In genomic region chr10:93128566-93128965, GRCm38 (mm10) we compare ENCODE assay signal across 28 mouse cellular contexts. TPM values are rescaled to one million over a fixed set of nuclear protein-coding genes. Genes with fewer than 3 reads are reported as not detected.
DNase-seq lines count a peak whose midpoint lies in the region; ATAC-seq and TF ChIP-seq lines count a peak whose summit lies in the region.
"Had no signal": no experiment of that assay in that cellular context is flagged by ENCODE, and none has a peak within 500 bp of the region (broad histone marks: within the 10 kb centered on the region; RNA-seq: fewer than 3 reads in every experiment).

No protein-coding gene starts in this region.

- WGBS in forebrain, embryonic 15.5 days, result 90% methylated on average over 2 of the region's 2 CpGs
- 76% methylated on average over 2 of the region's 2 CpGs for WGBS in forebrain, postnatal 0 days

- H3K79me2 ChIP-seq in myocyte (ENCODE audit: control insufficient read depth, insufficient read depth), result no peaks in the 10 kb centered on the region

- no peak overlapping the region for H3K4me2 ChIP-seq in forebrain, embryonic 15.5 days (replicated peaks)
- H3K4me2 ChIP-seq in forebrain, postnatal 0 days (ENCODE audit: low read depth), result no peak overlapping the region
- no peak overlapping the region for H3K4me2 ChIP-seq in myocyte (ENCODE audit: low read depth)
- H3K4me2 ChIP-seq: embryonic facial prominence, embryonic 13.5 days; embryonic facial prominence, embryonic 15.5 days; forebrain, embryonic 12.5 days had no signal

- no peak for DNase-seq in forebrain, postnatal 0 days
- DNase-seq in left cerebral cortex, adult 2 months (ENCODE audit: extremely low spot score in 1 of 2, low spot score in 2 of 2), result no peak
- DNase-seq in left cerebral cortex, postnatal 25 days (ENCODE audit: low spot score in 2 of 2), result no peak
- DNase-seq in heart, adult 11 months, result no peak
- DNase-seq: adrenal gland, adult 8-10 months; adrenal gland, postnatal 14 days; adrenal gland, postnatal 36 days; B cell, adult 2 months; cerebellum, adult 11-12 months; cerebellum, adult 2 months; cerebellum, adult 9-10 months; cerebellum, postnatal 10 days; cerebellum, postnatal 36 days; embryo, embryonic 11 days had no signal

- H3ac ChIP-seq in myocyte (ENCODE audit: control insufficient read depth, insufficient read length), result no peak overlapping the region

- peaks cover 27% of the 10 kb centered on the region for H3K4me1 ChIP-seq in forebrain, embryonic 15.5 days
- 0 out of 2 replicates have a peak, but pooled peaks cover 5% of the 10 kb centered on the region for H3K4me1 ChIP-seq in forebrain, postnatal 0 days (ENCODE audit: insufficient read depth)

- ATAC-seq in forebrain, embryonic 15.5 days (replicated peaks), result no peak
- ATAC-seq in forebrain, postnatal 0 days, result no peak
- ATAC-seq: activated CD4-positive, CD25-positive, alpha-beta regulatory T cell, adult 4 months; CD4-positive, CD25-positive, alpha-beta regulatory T cell, adult 4 months; forebrain, embryonic 14.5 days; Patski had no signal

- no peak for TF ChIP-seq POLR2A in myocyte (IDR thresholded peaks at IDR 0.05; ENCODE audit: insufficient read length, low read depth)

- no peak overlapping the region for H3K4me3 ChIP-seq in forebrain, embryonic 15.5 days
- no peak overlapping the region for H3K4me3 ChIP-seq in forebrain, postnatal 0 days (ENCODE audit: low read depth, low read length)
- no peak overlapping the region for H3K4me3 ChIP-seq in left cerebral cortex, adult 2 months
- H3K4me3 ChIP-seq in myocyte, result no peak overlapping the region
- H3K4me3 ChIP-seq: embryonic facial prominence, embryonic 13.5 days; embryonic facial prominence, embryonic 15.5 days; erythroblast, embryonic 14.5 days; forebrain, embryonic 10.5 days; forebrain, embryonic 12.5 days had no signal

- TF ChIP-seq CTCF in forebrain, postnatal 0 days (IDR thresholded peaks at IDR 0.05; ENCODE audit: low read depth), result no peak
- TF ChIP-seq CTCF in left cerebral cortex, adult 2 months (IDR thresholded peaks at IDR 0.05), result no peak

- H3K9me3 ChIP-seq in forebrain, embryonic 15.5 days, result no peaks in the 10 kb centered on the region
- no peaks in the 10 kb centered on the region for H3K9me3 ChIP-seq in forebrain, postnatal 0 days (ENCODE audit: low read length)
- H3K9me3 ChIP-seq: embryonic facial prominence, embryonic 13.5 days; embryonic facial prominence, embryonic 15.5 days; forebrain, embryonic 10.5 days; forebrain, embryonic 12.5 days; G1E had no signal

- H3K36me3 ChIP-seq in forebrain, embryonic 15.5 days, result no peaks in the 10 kb centered on the region
- no peaks in the 10 kb centered on the region for H3K36me3 ChIP-seq in forebrain, postnatal 0 days (ENCODE audit: insufficient read depth)
- H3K36me3 ChIP-seq in myocyte (ENCODE audit: control insufficient read depth, insufficient read depth), result no peaks in the 10 kb centered on the region
- H3K36me3 ChIP-seq: embryonic facial prominence, embryonic 13.5 days; embryonic facial prominence, embryonic 15.5 days; forebrain, embryonic 10.5 days; forebrain, embryonic 12.5 days had no signal

- intact Hi-C loops in left cerebral cortex, adult 2 months (cut with DNase I), result no loop called here
- intact Hi-C loops in left cerebral cortex, postnatal 25 days (cut with DNase I), result no loop called here

- H3K27me3 ChIP-seq in forebrain, embryonic 15.5 days, result no peaks in the 10 kb centered on the region
- H3K27me3 ChIP-seq in forebrain, postnatal 0 days (ENCODE audit: insufficient read depth, low read length), result no peaks in the 10 kb centered on the region
- no peaks in the 10 kb centered on the region for H3K27me3 ChIP-seq in myocyte (ENCODE audit: control insufficient read depth, insufficient read depth, insufficient read length)
- H3K27me3 ChIP-seq: CH12.LX; embryonic facial prominence, embryonic 13.5 days; embryonic facial prominence, embryonic 15.5 days; forebrain, embryonic 12.5 days; Patski had no signal

- H3K27ac ChIP-seq in forebrain, embryonic 15.5 days (replicated peaks), result peak overlapping the region; percentile 92; the same call in 1 of the 2 replicates
- no peak overlapping the region for H3K27ac ChIP-seq in forebrain, postnatal 0 days (ENCODE audit: low read depth, low read length)
- peak overlapping the region; percentile 63 for H3K27ac ChIP-seq in left cerebral cortex, adult 2 months
- H3K27ac ChIP-seq: embryonic facial prominence, embryonic 13.5 days; embryonic facial prominence, embryonic 15.5 days; forebrain, embryonic 10.5 days; forebrain, embryonic 12.5 days had no signal

- H3K9ac ChIP-seq in forebrain, embryonic 15.5 days (replicated peaks), result no peak overlapping the region
- H3K9ac ChIP-seq in forebrain, postnatal 0 days, result no peak overlapping the region
- H3K9ac ChIP-seq: embryonic facial prominence, embryonic 13.5 days; embryonic facial prominence, embryonic 15.5 days; forebrain, embryonic 12.5 days had no signal

TF ChIP-seq in myocyte, 11 proteins besides CTCF, POLR2A, EP300 and RAD21:
- TF ChIP-seq SRF (IDR thresholded peaks at IDR 0.05; ENCODE audit: control insufficient read depth, insufficient read length, low read depth), result no peak
- peak in 2 of 3 experiments; percentile 57 to 65 for TF ChIP-seq MYOG (IDR thresholded peaks at IDR 0.05; ENCODE audit: control insufficient read depth in 1 of 3, insufficient read depth in 1 of 3, insufficient read length in 2 of 3, low read depth in 2 of 3)
- TF ChIP-seq MAX (IDR thresholded peaks at IDR 0.05; ENCODE audit: low read depth), result no peak
- peak in 2 of 3 experiments; percentile 6 to 72 for TF ChIP-seq MYOD1 (IDR thresholded peaks at IDR 0.05; ENCODE audit: control insufficient read depth in 1 of 3, insufficient read length in 2 of 3, low read depth in 2 of 3)

RNA-seq across cellular contexts. Expression of gene Cdk17, which starts 32.1 kb away (rescaled TPM):
- polyA plus RNA-seq in forebrain, embryonic 15.5 days (2015; fragmentation: Nextera tagmentation; extraction: Ambion mirVana), result 50.2 and 57.3 TPM in 2 replicates
- total RNA-seq in forebrain, postnatal 0 days (2014; rRNA removed), result 119 and 149 TPM in 2 replicates
- 39.2 and 46.8 TPM in 2 replicates for polyA plus RNA-seq in forebrain, postnatal 0 days (2015; fragmentation: Nextera tagmentation; extraction: Ambion mirVana)
- total RNA-seq in left cerebral cortex, adult 2 months (2021), result 100 to 1,000 TPM; 207 to 216 TPM
- 100 to 1,000 TPM; 217 to 221 TPM for total RNA-seq in left cerebral cortex, postnatal 25 days (2021)
- polyA plus RNA-seq in myocyte (2012; fragmentation: generic; extraction: Trizol), result 11.8 TPM

RNA-seq across cellular contexts. Expression of gene Cfap54, which starts 47.1 kb away (rescaled TPM):
- 2.2 and 2.3 TPM in 2 replicates for polyA plus RNA-seq in forebrain, embryonic 15.5 days (2015; fragmentation: Nextera tagmentation; extraction: Ambion mirVana)
- total RNA-seq in forebrain, postnatal 0 days (2014; rRNA removed), result 3.2 and 4.8 TPM in 2 replicates
- 1.9 and 4.2 TPM in 2 replicates for polyA plus RNA-seq in forebrain, postnatal 0 days (2015; fragmentation: Nextera tagmentation; extraction: Ambion mirVana)
- total RNA-seq in left cerebral cortex, adult 2 months (2021), result 10 to 100 TPM; 21.4 to 23.4 TPM
- total RNA-seq in left cerebral cortex, postnatal 25 days (2021), result 10 to 100 TPM; 17.3 to 18.9 TPM
- polyA plus RNA-seq in myocyte (2012; fragmentation: generic; extraction: Trizol), result 0.01 TPM
- polyA plus RNA-seq: embryonic facial prominence, embryonic 11.5 days had no signal
